Mouse (Mus musculus) urinary bladder, adult 18-20 months (tissue): Measurements from ENCODE around the gene Cnpy3.
A peak's percentile ranks its signal among the peaks of the same experiment; 100 is the strongest.
"Not testable (repeated sequence)": the region's sequence is repeated elsewhere in the genome, so short reads cannot be mapped to it uniquely, and the experiment has no call there.

Experiments
- DNase-seq, 2 experiments: peaks; one replicate each; pipeline ENCODE4 v3.0.0; 2022; ENCODE audit warnings: low spot score in 2 of 2, mixed read lengths in 2 of 2

The Cnpy3 gene

GRCm38 (mm10) chr17:46751794-46752556 is at the start of gene Cnpy3:
Cnpy3 (minus strand) TSS chr17:46752214.
- DNase-seq = peak; percentile 92 to 96

GRCm38 (mm10) chr17:46801761-46802160 is 49.7 kb upstream of the Cnpy3 start:
- no peak for DNase-seq

GRCm38 (mm10) chr17:46799680-46800079 is 47.7 kb upstream of the Cnpy3 start:
- no peak for DNase-seq

GRCm38 (mm10) chr17:46797386-46797785 is 45.4 kb upstream of the Cnpy3 start:
- no peak for DNase-seq

- no peak for DNase-seq
These were observed 44.7 kb upstream of the Cnpy3 start for GRCm38 (mm10) chr17:46796743-46797142.

GRCm38 (mm10) chr17:46792963-46793362 is 40.9 kb upstream of the Cnpy3 start:
- no peak for DNase-seq

GRCm38 (mm10) chr17:46787974-46788373 is 36.0 kb upstream of the Cnpy3 start:
- not testable (repeated sequence) for DNase-seq

- DNase-seq = no peak
These were observed 34.9 kb upstream of the Cnpy3 start for GRCm38 (mm10) chr17:46786952-46787351.

- no peak for DNase-seq
These were observed 31.2 kb upstream of the Cnpy3 start for GRCm38 (mm10) chr17:46783222-46783565.

GRCm38 (mm10) chr17:46782341-46783221 is 30.6 kb upstream of the Cnpy3 start, which contains the start of gene Rpl7l1:
Rpl7l1 (minus strand) TSS chr17:46782672.
- DNase-seq = peak; percentile 86 to 91

GRCm38 (mm10) chr17:46781876-46782275 is 29.9 kb upstream of the Cnpy3 start:
- no peak for DNase-seq

- no peak for DNase-seq
These were observed 24.1 kb upstream of the Cnpy3 start for GRCm38 (mm10) chr17:46776087-46776486.

- no peak for DNase-seq
These were observed 23.1 kb upstream of the Cnpy3 start for GRCm38 (mm10) chr17:46775070-46775469.

GRCm38 (mm10) chr17:46774131-46774472 is 22.1 kb upstream of the Cnpy3 start:
- DNase-seq = no peak

GRCm38 (mm10) chr17:46773278-46774130 is 21.5 kb upstream of the Cnpy3 start:
- no peak for DNase-seq

GRCm38 (mm10) chr17:46772404-46773277 is 20.6 kb upstream of the Cnpy3 start, which contains the start of gene 2310039H08Rik:
2310039H08Rik (plus strand) TSS chr17:46772635.
- peak; percentile 73 to 80 for DNase-seq

- no peak for DNase-seq
These were observed 20.0 kb upstream of the Cnpy3 start for GRCm38 (mm10) chr17:46772038-46772403.

- DNase-seq = no peak
These were observed 19.6 kb upstream of the Cnpy3 start for GRCm38 (mm10) chr17:46771616-46772015.

GRCm38 (mm10) chr17:46771025-46771424 is 19.0 kb upstream of the Cnpy3 start:
- DNase-seq = no peak

GRCm38 (mm10) chr17:46770546-46770945 is 18.5 kb upstream of the Cnpy3 start:
- no peak for DNase-seq

- DNase-seq = no peak
These were observed 15.9 kb upstream of the Cnpy3 start for GRCm38 (mm10) chr17:46767868-46768267.
